Mouse (Mus musculus): ENCODE data around the gene Ptbp1. TPM values are rescaled to one million over a fixed set of nuclear protein-coding genes. Genes with fewer than 3 reads are reported as not detected.
A peak's percentile ranks its signal among the peaks of the same experiment; 100 is the strongest.
"Not testable (repeated sequence)": the region's sequence is repeated elsewhere in the genome, so short reads cannot be mapped to it uniquely, and the experiment has no call there.

Gene Ptbp1
- total RNA-seq, 2 experiments from 2014 or later, result 12.7 to 22.7 TPM

DNA sequence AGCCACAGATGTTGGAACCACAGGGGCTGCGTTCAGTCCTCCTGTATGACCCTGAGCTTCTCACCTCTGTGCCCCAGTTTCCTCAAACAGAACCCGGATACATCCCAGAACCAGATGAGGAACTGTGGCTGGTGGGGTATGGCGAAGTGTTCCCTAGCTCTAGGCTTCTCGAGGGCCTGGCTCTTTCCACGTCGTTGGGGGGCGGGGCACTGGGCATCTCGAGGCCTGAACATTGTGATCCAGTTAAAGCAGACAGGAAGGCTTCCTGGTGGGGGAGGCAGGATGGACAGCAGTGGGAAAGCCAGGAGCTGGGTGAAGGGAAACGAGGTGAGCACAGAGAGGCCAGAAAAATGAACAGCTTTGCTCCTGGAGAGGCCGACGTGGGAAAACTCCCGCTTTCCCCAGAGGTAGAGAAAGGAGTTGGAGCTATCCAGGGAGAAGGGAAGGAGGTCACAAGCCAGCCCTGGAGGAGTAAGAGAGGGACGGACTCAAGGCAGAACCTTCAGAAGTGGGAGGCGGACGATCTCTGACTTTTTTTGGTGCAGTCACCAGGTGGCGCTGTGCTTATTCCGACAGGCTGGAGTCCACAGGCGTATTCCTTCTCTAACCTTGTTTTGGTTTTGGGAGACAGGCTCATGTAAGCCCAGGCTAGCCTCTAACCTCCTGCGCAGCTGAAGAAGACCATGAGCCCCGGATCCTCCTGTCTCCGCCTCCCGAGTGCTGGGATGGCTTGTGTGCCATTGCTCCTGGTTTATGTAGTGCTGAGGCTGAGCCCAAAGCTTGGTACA lies 29.3 kb downstream of the Ptbp1 start:
- peak; percentile 85 for DNase-seq (ENCODE audit: low spot score)

DNA sequence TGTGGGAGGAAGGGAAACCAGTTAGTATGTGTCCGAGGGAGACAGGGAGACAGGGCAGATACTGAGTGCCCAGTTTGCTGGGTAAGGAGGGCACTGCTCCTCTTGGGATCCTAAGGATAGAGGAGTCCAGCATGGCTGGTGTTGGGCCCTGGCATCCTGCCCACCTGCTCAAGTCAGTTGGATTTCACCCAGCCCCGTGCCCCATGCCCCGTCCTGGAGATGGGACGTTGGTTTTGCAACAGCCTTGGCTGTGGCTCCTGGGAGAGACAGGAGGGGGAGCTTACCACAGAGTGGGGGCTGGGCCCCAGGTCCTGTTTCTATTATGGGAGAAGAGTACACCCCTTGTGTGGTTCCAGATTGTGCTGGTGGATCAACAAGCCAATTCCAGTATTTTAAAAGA lies 30.2 kb downstream of the Ptbp1 start:
- peak; percentile 67 for DNase-seq (ENCODE audit: low spot score)

DNA sequence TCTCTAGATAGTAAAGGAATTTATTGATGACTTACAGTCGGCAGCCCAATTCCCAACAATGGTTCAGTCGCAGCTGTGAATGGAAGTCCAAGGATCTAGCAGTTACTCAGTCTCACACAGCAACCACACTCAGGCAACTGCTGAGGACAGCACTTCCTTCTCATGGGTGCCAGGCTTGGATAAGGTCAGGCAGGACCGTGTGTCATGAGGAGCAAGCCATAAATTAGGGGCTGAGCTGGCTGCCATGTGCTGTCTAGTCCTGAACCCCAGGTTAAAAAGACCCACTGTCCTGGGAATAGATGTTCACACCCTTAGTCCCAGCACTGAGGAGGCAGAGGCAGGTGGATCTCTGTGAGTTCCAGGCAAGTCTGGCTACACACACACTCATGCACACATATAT lies 30.7 kb downstream of the Ptbp1 start:
- DNase-seq (ENCODE audit: low spot score), result not testable (repeated sequence)

DNA sequence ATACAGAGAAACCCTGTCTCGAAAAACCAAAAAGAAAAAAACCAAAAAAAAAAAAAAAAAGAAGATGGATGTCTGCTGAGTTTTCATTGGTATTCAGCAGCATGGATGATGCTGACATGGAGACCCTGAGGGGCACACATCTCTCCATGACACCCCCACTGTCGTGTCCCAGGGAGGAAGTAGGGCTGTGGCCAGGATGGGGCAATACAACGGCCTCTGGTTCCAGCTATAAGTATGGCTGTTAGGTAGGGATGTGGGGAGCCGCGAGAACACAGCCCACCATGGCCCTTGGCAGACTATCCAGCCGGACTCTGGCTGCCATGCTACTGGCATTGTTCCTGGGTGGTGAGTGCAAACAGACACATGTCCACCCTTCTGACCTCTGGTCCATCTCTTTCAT lies 31.8 kb downstream of the Ptbp1 start, which contains the start of gene Elane:
TSS of gene Elane (plus strand) at position 194 of the 400 bp plus-strand sequence.
- DNase-seq (ENCODE audit: low spot score), result no peak

DNA sequence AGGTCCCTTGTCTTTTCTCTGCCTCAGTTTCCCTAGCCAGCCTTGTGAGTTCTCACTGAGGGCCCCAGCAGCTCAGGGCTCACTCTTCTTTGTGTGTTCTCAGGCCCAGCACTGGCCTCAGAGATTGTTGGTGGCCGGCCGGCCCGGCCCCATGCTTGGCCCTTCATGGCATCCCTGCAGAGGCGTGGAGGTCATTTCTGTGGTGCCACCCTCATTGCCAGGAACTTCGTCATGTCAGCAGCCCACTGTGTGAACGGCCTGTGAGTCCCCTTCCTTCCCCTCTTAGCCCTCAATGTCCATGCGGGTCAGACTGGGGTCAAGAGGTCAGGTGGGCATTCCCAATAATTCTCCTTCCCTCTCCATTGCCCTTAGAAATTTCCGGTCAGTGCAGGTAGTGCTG lies 32.4 kb downstream of the Ptbp1 start:
- no peak for DNase-seq (ENCODE audit: low spot score)

DNA sequence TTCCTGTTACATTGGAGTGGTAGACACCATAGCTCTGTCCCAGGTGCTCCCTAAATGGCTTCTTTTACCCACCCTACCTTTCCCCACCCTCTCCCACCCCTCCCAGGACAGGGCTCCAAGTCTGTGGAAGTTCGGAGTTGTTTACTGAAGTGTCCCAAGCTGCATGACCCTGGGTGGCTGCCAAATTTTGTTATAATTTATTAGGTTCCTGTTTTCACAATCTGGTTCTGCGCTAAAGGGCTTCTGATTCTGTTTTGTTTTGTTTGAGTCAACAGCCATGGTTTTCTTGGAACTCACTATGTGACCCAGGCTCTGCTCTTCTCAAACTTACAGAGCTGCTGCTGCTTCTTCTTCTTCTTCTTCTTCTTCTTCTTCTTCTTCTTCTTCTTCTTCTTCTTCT lies 35.2 kb downstream of the Ptbp1 start:
- DNase-seq (ENCODE audit: low spot score), result no peak

DNA sequence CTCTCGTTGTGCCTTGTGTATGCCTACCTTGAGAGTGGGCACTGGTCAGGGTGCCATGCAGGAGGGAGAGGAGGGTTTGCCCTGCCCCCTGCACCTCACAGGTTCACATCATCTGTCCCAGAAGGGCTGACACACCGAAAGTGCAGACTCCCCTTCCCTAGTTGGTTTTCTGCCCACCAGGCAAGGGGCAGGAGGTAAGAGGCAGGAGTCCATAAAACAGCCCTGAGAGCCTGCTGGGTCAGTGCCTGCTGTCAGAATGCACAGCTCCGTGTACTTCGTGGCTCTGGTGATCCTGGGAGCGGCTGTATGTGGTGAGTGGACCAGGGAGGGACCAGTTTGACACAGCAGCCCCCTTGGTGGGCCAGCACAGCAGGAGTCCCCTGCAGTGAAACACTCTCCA lies 36.4 kb downstream of the Ptbp1 start, which contains the start of gene Cfd:
TSS of gene Cfd (plus strand) at position 184 of the 400 bp plus-strand sequence.
- no peak for DNase-seq (ENCODE audit: low spot score)

DNA sequence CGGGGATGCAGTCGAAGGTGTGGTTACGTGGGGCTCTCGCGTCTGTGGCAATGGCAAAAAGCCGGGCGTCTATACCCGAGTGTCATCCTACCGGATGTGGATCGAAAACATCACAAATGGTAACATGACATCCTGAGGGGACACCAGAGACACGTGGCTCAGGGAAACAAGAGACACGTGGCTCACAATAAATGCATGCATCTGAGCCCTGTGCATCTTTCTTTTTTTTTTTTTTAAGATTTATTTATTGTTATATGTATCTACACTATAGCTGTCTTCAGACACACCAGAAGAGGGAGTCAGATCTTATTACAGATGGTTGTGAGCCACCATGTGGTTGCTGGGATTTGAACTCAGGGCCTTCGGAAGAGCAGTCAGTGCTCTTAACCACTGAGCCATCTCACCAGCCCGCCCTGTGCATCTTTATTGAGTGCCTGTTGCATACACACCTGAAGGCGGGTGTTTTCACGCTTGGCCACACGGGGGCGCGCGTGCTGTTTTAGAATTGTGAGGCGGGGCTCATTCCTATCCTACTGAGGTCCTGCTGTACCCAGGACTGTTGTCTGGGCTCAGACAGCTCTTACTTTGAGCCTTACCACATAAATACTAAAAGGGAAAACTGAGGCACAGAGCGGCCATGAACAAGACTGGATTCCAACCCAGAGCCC lies 38.4 kb downstream of the Ptbp1 start:
- peak; percentile 74 for DNase-seq (ENCODE audit: low spot score)

DNA sequence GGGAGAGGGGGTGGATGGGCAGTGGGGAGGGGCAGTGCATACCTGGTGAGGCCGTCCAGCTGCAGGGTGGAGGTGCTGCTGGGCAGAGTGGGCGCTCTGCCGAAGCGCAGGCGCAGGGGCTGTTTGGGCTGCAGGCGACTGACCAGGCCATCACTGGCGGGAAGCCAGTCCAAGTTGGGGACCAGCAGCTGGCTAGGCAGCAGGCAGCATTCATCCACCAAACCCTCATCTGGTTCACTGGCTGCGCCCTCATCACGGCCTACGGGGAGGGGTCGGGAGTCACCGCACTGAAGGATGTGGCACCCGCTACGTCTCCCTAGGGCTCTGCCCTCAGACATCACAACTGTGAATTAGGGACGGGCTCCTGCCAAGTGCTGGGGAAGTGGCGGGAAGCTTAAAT lies 42.1 kb downstream of the Ptbp1 start:
- no peak for DNase-seq (ENCODE audit: low spot score)

DNA sequence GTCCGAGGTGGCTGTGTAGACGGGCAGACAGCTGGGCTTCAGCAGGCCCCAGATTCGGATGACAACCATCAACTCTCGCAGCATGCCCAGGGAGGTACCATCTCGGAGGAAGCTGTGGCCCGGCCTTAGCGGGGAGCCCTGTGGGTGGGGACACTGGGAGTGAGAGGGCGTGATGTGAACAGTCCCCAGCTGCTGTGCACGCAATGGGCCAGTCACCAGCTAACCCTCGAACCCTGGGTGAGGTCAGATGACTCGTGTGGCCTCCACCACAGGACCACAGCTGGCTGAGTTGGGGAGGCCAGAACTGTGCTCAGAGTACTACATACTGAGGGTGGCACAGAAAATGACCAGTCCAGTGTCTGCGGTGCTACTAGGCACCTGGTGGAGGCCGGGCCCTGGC lies 42.6 kb downstream of the Ptbp1 start:
- no peak for DNase-seq (ENCODE audit: low spot score)

DNA sequence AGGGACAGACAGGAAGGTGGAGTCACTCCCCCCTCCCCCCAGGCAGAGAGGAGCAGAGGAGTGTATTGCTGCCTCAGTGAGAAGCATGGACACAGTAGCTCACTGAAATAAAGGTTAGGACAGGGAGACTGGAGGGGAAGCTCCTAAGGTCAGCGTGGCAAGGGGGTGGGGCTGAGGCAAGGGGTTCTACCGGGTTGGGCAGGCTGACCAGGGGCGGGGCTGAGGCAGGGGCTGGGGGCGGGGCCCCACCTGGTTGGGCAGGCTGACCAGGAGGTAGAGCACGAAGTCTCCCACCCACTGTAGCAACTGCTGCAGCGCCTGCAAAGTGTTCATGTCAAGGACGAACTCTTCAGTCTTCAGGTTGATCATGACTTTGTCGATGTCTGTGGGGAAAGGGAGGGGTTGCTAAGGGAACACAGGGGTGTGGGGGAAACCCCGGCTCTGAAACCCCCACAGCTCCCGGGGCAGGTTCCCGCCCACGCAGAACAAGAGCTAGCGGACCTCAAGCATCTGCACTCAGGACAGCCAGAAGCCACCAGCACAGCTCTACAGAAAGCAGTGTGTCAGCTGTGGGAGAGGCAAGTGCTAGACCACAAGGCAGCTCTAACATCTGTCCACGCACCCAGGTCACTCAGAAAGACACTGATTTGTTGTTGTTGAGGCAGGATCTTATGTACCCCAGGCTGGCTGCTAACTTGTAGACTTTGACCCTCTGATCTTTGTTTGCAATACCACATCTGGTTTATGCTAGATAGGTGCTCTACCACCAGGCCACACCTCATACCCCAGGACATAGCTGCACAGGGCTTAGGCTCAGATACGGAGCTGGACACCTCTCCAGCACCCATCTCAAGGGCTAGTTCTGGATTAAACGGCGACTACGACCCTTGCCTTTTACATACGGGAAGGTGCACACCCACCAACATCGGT lies 43.4 kb downstream of the Ptbp1 start:
- no peak for DNase-seq (ENCODE audit: low spot score)

DNA sequence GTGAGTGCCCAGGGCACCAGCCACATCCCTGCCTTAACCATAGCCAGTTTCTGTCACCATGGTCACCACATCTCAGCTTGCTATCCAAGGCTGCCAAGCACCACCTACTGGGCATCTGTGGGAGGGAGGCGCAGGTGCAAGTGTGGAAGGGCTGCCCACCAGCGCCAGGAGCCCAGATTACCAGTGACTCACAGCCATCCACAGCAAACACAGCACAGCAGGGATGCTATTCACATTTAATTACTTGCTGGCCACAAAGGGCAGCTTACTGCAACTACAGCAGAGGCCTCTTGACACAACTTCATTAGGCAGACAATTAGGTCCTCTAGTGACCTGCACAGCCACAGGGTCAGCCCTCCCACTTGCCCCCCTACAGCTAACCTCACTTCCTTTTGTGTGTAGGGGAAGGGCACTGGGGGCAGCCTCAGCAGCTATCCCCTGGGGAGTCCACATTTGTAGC lies 46.8 kb downstream of the Ptbp1 start:
- DNase-seq (ENCODE audit: low spot score), result no peak

DNA sequence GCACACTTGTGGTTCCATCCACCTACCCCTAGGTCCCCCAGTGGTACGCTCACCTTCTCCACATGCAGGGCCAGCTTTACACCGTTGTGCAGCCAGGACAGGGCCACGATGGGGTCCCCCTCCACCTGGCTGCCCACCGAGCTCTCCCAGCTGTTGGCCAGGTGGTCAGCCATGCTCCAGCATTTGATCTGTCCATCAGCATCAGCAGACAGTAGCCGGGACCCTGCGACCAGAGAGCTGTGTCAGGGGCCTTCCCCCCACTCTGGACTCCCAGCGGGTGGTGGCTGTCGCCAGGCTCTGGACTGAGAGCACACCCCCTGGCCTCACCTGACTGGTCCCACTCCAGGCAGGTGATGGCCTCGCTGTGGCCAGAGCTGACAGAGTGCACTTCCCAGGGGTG lies 52.5 kb downstream of the Ptbp1 start:
- DNase-seq (ENCODE audit: low spot score), result no peak

DNA sequence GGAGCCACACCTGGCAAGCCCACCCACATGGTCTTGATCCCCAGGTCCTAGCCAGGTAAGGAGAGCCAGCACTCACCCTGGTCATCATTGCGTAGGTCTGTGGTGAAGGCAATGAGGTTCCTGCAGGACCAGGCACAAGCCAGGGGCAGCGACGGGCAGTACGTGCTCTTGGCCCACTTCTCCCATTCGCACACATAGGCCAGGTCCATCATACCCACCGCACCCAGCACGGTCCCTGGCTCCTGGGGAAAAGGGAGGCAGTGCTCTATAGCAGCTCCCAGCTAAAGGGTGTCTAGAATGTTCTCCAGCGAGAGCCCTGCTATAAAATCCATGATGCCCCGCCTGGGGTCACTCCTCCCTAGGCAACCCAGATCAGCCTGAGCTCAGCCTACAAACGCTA lies 53.2 kb downstream of the Ptbp1 start:
- DNase-seq (ENCODE audit: low spot score), result no peak

DNA sequence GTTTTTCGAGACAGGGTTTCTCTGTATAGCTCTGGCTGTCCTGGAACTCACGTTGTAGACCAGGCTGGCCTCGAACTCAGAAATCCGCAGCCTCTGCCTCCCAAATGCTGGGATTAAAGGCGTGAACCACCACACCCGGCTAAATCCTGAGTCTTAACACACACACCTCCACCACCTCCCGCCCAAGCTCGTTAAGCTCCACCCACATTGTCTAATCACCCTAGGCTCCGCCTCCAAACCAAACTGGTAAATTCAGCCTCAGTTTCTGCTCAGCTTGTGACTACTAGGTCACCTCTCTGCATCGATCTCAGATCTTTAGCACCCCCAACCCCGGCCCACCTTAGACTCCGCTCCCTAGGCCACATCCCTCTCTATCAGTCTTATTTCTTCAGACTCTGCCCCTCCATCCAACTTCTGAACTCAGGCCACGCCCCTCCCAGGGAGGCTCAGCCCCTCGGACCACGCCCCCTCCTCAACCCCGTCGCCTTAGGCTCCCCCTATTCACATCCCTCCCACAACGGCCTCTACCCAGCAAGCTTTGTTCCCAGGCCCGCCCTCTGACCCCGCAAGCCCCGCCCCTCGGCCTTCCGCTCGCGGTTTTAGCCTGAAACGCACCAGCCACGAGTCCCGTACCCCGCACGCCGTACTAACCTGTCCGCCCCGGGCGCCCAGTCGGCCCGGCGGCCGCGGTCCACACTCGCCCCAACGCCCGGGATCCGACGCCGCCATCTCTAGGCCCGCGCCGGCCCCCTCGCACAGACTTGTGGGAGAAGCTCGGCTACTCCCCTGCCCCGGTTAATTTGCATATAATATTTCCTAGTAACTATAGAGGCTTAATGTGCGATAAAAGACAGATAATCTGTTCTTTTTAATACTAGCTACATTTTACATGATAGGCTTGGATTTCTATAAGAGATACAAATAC lies 54.2 kb downstream of the Ptbp1 start, which contains the start of gene Med16:
TSS of gene Med16 (minus strand) at position 757 of the 925 bp plus-strand sequence.
- DNase-seq (ENCODE audit: low spot score), result peak; percentile 98

DNA sequence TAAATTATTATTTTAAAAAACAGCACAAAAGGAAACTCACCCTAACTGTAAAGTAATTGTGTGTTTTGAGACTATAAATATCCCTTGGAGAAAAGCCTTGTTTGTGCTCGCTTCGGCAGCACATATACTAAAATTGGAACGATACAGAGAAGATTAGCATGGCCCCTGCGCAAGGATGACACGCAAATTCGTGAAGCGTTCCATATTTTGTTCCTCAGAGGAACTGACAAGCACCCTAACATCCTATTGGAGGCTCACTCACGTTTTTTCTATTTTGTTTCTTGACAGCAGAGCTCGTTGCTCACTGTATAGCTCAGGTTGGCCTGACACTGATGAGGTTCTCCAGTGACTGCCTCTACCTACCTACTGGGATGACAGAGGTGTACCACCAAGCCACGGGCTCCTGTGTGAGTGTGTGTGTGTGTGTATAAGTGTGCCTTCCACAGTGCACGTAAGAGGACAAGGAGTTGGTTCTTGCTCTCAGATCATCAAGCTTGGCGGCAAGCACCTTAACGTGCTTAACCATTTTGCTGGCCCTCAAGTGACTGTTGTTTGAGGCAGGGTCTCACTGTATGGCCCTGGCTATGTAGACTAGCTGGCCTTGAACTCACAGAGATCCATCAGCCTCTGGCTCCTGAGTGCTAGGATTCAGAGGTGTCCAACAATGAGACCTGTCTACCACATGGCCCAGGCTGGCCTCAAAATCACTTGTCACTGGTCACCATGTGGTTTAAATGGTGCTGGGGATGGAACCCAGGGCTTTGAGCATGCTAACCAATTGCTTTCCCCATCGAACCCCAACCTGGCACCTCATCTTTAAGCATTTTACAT lies 55.1 kb downstream of the Ptbp1 start:
- no peak for DNase-seq (ENCODE audit: low spot score)

DNA sequence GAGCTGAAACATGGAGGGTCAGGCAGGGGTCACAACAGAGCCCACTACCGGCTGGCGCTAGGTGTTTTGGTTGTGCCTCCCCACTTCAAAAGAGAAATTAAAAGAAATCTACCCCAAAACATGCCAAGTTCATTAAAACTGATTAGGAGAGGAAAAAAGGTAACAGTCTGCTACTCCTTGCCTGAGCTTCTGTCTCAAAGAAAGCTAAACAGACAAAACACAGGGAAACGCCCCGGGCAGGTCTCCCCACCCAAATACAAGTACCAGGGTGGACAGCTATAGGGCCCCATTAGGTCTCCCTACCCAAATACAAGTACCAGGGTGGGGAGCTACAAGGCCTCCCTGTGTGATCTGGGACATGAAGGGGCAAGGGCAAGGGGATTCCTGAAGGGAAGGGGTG lies 56.3 kb downstream of the Ptbp1 start, which contains the start of gene Gm26602:
TSS of gene Gm26602 (plus strand) at position 301 of the 400 bp plus-strand sequence.
- no peak for DNase-seq (ENCODE audit: low spot score)

DNA sequence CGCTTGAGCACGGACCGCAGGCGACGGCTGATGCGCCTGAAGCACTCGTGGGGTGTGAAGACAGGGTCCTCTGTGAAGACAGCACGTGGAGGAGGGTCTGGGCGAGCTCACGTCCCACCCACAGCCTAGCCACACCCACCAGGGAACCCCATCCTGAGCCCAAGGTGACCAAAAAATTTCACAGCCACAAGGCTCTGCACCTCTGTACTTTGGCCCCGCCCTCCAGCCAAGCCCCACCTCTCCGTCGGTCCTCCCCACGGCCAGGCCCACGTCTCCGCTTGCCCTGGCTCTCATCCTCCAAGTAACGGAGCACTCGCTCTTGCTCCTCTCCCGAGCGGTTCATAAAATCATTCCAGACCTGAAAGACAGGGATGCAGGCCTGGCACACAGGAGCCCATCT lies 58.2 kb downstream of the Ptbp1 start:
- no peak for DNase-seq (ENCODE audit: low spot score)
